Mouse (Mus musculus) CH12F3 (cell line): ENCODE measurements around the gene Olfr1201.

Experiments
- in situ Hi-C: fragments of 300-500 bp; cut with MboI; formaldehyde crosslinking; loops from 2 replicates; pipeline ENCODE4 v1.14.3; 2020; ENCODE audit warnings: low sequenced_read_pairs

Olfr1201 gene

DNA sequence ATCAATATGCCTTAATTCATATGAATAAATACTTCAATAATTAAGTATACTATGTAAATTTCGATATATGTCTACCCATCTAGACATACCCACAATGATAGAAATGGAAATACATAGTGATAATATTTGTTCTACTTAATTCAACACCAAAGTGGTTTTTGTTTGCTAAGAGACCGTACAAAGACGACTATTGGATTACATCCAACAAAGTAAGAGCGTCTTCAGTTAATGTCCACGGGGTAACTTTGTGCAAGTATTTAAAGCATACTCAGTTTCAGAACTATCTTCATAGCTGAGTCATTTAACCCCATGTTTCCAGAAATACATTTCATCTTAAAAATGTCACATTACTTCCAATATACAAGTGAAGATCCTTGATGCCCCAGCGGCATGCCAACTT is at the start of gene Olfr1201:
Gene Olfr1201 (plus strand): TSS at position 301 of the 400 bp plus-strand sequence.
- in situ Hi-C loops: no loop called here

- in situ Hi-C loops: no loop called here
These were observed 49.5 kb upstream of the Olfr1201 start for GRCm38 (mm10) chr2:88743379-88743778.

DNA sequence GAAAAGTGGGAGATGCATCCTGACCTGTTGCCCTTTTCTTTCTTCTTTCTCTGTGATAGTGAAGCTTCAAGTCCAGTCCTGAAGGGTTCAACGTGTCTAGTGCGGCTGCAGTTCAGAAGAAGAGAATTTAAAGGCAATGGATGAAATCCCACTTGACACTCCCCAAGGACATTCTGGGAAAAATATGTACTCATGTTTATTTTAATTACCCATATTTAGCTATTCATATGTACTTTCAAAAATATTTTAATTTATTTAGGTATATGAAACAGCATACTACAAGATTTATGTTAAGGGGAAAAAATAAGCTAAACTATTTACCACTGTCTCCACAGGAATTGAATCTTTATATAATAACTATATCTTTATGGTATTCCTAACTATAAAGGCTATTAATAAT is 41.6 kb upstream of the Olfr1201 start, which contains the start of gene Olfr1198:
Gene Olfr1198 (minus strand): TSS at position 101 of the 400 bp plus-strand sequence.
- in situ Hi-C loops: no loop called here

DNA sequence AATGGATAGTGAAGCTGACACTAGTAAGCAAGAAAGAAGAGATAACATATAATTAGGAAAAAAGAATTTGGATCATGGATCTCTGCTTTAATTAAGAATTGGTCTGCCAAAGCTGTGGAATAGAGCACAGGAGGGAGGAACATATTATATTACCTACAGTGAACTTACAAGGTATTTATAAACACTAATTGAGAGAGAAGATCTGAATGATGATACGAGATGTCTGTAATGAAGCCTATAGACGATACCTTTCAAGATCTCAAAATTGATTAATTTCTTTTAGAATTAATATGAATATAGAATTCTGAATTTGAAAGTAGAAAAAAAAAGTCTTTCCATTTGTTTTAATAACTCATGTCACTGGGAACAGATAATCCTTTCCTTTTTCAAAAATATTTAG is 32.5 kb upstream of the Olfr1201 start, which contains the start of gene Olfr1199:
Gene Olfr1199 (minus strand): TSS at position 101 of the 400 bp plus-strand sequence.
- in situ Hi-C loops: no loop called here

- in situ Hi-C loops: no loop called here
These were observed 22.4 kb upstream of the Olfr1201 start, which contains the start of gene Olfr1200 for GRCm38 (mm10) chr2:88770388-88770787. TSS of gene Olfr1200 (minus strand) at chr2:88770488.

GRCm38 (mm10) chr2:88814196-88814595 is 21.4 kb downstream of the Olfr1201 start, which contains the start of gene Olfr1202:
TSS of gene Olfr1202 (plus strand) at chr2:88814496.
- in situ Hi-C loops: no loop called here

DNA sequence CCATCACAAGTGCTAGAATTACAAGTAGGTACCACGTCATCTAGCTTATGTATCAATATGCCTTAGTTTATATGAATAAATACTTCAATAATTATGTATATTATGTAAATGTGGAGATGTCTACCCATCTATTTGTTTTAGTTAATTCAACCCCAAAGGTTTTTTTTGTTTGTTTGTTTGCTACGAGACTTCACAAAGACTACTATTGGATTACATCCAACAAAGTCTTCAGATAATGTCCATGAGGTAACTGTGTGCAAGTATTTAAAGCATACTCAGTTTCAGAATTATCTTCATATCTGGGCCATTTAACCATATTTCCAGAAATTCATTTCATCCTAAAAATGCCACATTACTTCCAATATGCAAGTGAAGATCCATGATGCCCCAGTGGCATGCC is 36.6 kb downstream of the Olfr1201 start, which contains the start of gene Olfr1205:
Gene Olfr1205 (plus strand): TSS at position 301 of the 400 bp plus-strand sequence.
- in situ Hi-C loops: no loop called here

- in situ Hi-C loops: no loop called here
These were observed 45.6 kb downstream of the Olfr1201 start for GRCm38 (mm10) chr2:88838477-88838876.
